Mouse (Mus musculus) adrenal gland, adult 2 months (tissue): Measurements from ENCODE around the gene Rasl10b. TPM values are rescaled to one million over a fixed set of nuclear protein-coding genes. Genes with fewer than 3 reads are reported as not detected.
A peak's percentile ranks its signal among the peaks of the same experiment; 100 is the strongest.

Experiments used
- DNase-seq: peaks from one replicate; pipeline ENCODE4 v3.0.0; 2021
- polyA plus RNA-seq: library from polyadenylated mRNA; depleted of rRNA; stranded (reverse); fragments of >200 nt; gene quantifications from 2 replicates; pipeline ENCODE4 v1.2.3, GENCODE M21; 2012
- total RNA-seq, 2 experiments: library from RNA; stranded (reverse); gene quantifications; 2 replicates each; pipeline ENCODE4 v1.2.3; 2021

Gene Rasl10b
- total and polyA plus RNA-seq, 3 experiments, result 8.6 to 20.1 (median 14.3) TPM

- no peak for DNase-seq
These were observed 23.6 kb downstream of the Rasl10b start for GRCm38 (mm10) chr11:83432533-83432932.

GRCm38 (mm10) chr11:83437377-83437776 lies 28.4 kb downstream of the Rasl10b start, which contains the start of gene 1700020L24Rik:
Gene 1700020L24Rik, plus strand, starts transcription at chr11:83437677.
- no peak for DNase-seq

GRCm38 (mm10) chr11:83439426-83440060 lies 30.6 kb downstream of the Rasl10b start:
- no peak for DNase-seq

GRCm38 (mm10) chr11:83440081-83441064 lies 31.4 kb downstream of the Rasl10b start:
- DNase-seq, result peak; percentile 90

- DNase-seq, result peak; percentile 54
These were observed 32.3 kb downstream of the Rasl10b start for GRCm38 (mm10) chr11:83441235-83441634.

GRCm38 (mm10) chr11:83442596-83443267 lies 33.8 kb downstream of the Rasl10b start:
- DNase-seq, result peak; percentile 79

GRCm38 (mm10) chr11:83443824-83444223 lies 34.9 kb downstream of the Rasl10b start:
- no peak for DNase-seq

GRCm38 (mm10) chr11:83445001-83445400 lies 36.1 kb downstream of the Rasl10b start:
- DNase-seq, result no peak

- DNase-seq, result peak; percentile 52
These were observed 38.7 kb downstream of the Rasl10b start for GRCm38 (mm10) chr11:83447612-83448011.

GRCm38 (mm10) chr11:83448021-83448926 lies 39.3 kb downstream of the Rasl10b start:
- peak; percentile 38 for DNase-seq

- DNase-seq, result peak; percentile 55
These were observed 39.9 kb downstream of the Rasl10b start for GRCm38 (mm10) chr11:83448927-83449236.

- DNase-seq, result no peak
These were observed 40.4 kb downstream of the Rasl10b start for GRCm38 (mm10) chr11:83449298-83449697.

- DNase-seq, result no peak
These were observed 41.6 kb downstream of the Rasl10b start for GRCm38 (mm10) chr11:83450550-83450949.

GRCm38 (mm10) chr11:83451281-83451680 lies 42.3 kb downstream of the Rasl10b start:
- no peak for DNase-seq

GRCm38 (mm10) chr11:83454548-83454947 lies 45.6 kb downstream of the Rasl10b start:
- DNase-seq, result peak; percentile 54

- peak; percentile 85 for DNase-seq
These were observed 46.7 kb downstream of the Rasl10b start for GRCm38 (mm10) chr11:83455608-83456007.

- DNase-seq, result no peak
These were observed 48.3 kb downstream of the Rasl10b start for GRCm38 (mm10) chr11:83457257-83457656.

- DNase-seq, result peak; percentile 58
These were observed 49.1 kb downstream of the Rasl10b start for GRCm38 (mm10) chr11:83457912-83458601.

- no peak for DNase-seq
These were observed 52.6 kb downstream of the Rasl10b start for GRCm38 (mm10) chr11:83461462-83462027.

- DNase-seq, result peak; percentile 89
These were observed 53.8 kb downstream of the Rasl10b start, which contains the start of gene Mmp28 for GRCm38 (mm10) chr11:83462711-83463244. Gene Mmp28, minus strand, starts transcription at chr11:83463071.
